Comparison of ENCODE assay signal across 10 mouse cellular contexts in genomic region chr5:31326850-31327249, GRCm38 (mm10). TPM values are rescaled to one million over a fixed set of nuclear protein-coding genes. Genes with fewer than 3 reads are reported as not detected.
DNase-seq lines count a peak whose midpoint lies in the region; ATAC-seq and TF ChIP-seq lines count a peak whose summit lies in the region.
"Had no signal": no experiment of that assay in that cellular context is flagged by ENCODE, and none has a peak within 500 bp of the region (broad histone marks: within the 10 kb centered on the region; RNA-seq: fewer than 3 reads in every experiment).

No protein-coding gene starts in this region.

- 13% methylated on average over 5 of the region's 5 CpGs for WGBS in kidney, embryonic 15.5 days

- DNase-seq in kidney, adult 9 months: peak; percentile 17
- DNase-seq: adrenal gland, adult 8-10 months had no signal

- no peaks in the 10 kb centered on the region for H3K9me3 ChIP-seq in kidney, embryonic 15.5 days (replicated peaks)
- H3K9me3 ChIP-seq in ES-Bruce4 (replicated peaks; ENCODE audit: control insufficient read depth, insufficient read depth, low read length, poor library complexity, severe bottlenecking): no peaks in the 10 kb centered on the region
- H3K9me3 ChIP-seq: liver, embryonic 15.5 days had no signal

- H3K9ac ChIP-seq in kidney, embryonic 15.5 days: no peak overlapping the region
- no peak overlapping the region for H3K9ac ChIP-seq in ES-Bruce4 (ENCODE audit: low read depth, poor library complexity, severe bottlenecking)
- H3K9ac ChIP-seq: liver, embryonic 15.5 days had no signal

- no peaks in the 10 kb centered on the region for H3K4me1 ChIP-seq in kidney, embryonic 15.5 days
- H3K4me1 ChIP-seq in ES-Bruce4 (ENCODE audit: control insufficient read depth, insufficient read depth, low read length): no peaks in the 10 kb centered on the region
- no peaks in the 10 kb centered on the region for H3K4me1 ChIP-seq in cortical plate, adult 2 months (ENCODE audit: control insufficient read depth, insufficient read depth, low read length)
- H3K4me1 ChIP-seq: liver, embryonic 15.5 days had no signal

- H3K27ac ChIP-seq in kidney, embryonic 15.5 days: no peak overlapping the region
- H3K27ac ChIP-seq in ES-Bruce4 (ENCODE audit: insufficient read depth, low read length): no peak overlapping the region
- no peak overlapping the region for H3K27ac ChIP-seq in cortical plate, adult 2 months (ENCODE audit: insufficient read depth, low read length)
- H3K27ac ChIP-seq: liver, embryonic 15.5 days had no signal

- H3K4me3 ChIP-seq in kidney, embryonic 15.5 days (replicated peaks): no peak overlapping the region
- H3K4me3 ChIP-seq in ES-Bruce4 (ENCODE audit: low read depth, low read length): no peak overlapping the region
- H3K4me3 ChIP-seq in cortical plate, adult 2 months (ENCODE audit: insufficient read depth, low read length): no peak overlapping the region
- H3K4me3 ChIP-seq: liver, embryonic 15.5 days had no signal

- peak; percentile 53 for TF ChIP-seq CTCF in ES-Bruce4 (IDR thresholded peaks at IDR 0.05; ENCODE audit: low read depth, low read length)
- peak; percentile 17; the same call in 1 of the 2 replicates for TF ChIP-seq CTCF in cortical plate, adult 2 months (IDR thresholded peaks at IDR 0.05; ENCODE audit: extremely low read depth, insufficient read depth, low read length)

- no peak overlapping the region for H3K4me2 ChIP-seq in kidney, embryonic 15.5 days
- H3K4me2 ChIP-seq: liver, embryonic 15.5 days had no signal

- H3K36me3 ChIP-seq in kidney, embryonic 15.5 days: no peaks in the 10 kb centered on the region
- no peaks in the 10 kb centered on the region for H3K36me3 ChIP-seq in ES-Bruce4 (ENCODE audit: control insufficient read depth, insufficient read depth, low read length, poor library complexity, severe bottlenecking)
- H3K36me3 ChIP-seq: liver, embryonic 15.5 days had no signal

- TF ChIP-seq EP300 in ES-Bruce4 (IDR thresholded peaks at IDR 0.05; ENCODE audit: insufficient read depth, low read depth, low read length): no peak

- TF ChIP-seq POLR2A in ES-Bruce4 (IDR thresholded peaks at IDR 0.05; ENCODE audit: insufficient read depth, low read length): no peak
- TF ChIP-seq POLR2A in cortical plate, adult 2 months (IDR thresholded peaks at IDR 0.05; ENCODE audit: extremely low read depth, insufficient read depth, low read length): no peak

- no peak for ATAC-seq in kidney, embryonic 15.5 days (replicated peaks; ENCODE audit: low FRiP score)
- ATAC-seq in neutrophil, adult 5-6 weeks (ENCODE audit: extremely low read depth, insufficient number of reproducible peaks, low FRiP score, poor library complexity, severe bottlenecking): peak; percentile 16; the same call in 1 of the 2 replicates
- ATAC-seq in monocyte, adult 5-6 weeks (replicated peaks; ENCODE audit: insufficient number of reproducible peaks, low FRiP score, low TSS enrichment, poor library complexity, severe bottlenecking): no peak
- ATAC-seq in erythroblast, adult 5-6 weeks (replicated peaks; ENCODE audit: low FRiP score, poor library complexity, severe bottlenecking): no peak

- H3K27me3 ChIP-seq in kidney, embryonic 15.5 days: no peaks in the 10 kb centered on the region
- H3K27me3 ChIP-seq in ES-Bruce4 (ENCODE audit: control insufficient read depth, insufficient read depth, low read length, poor library complexity, severe bottlenecking): no peaks in the 10 kb centered on the region
- H3K27me3 ChIP-seq: liver, embryonic 15.5 days had no signal

RNA-seq across cellular contexts. Expression of gene Gckr, which starts 29.6 kb away (rescaled TPM):
- 0.21 and 0.70 TPM in 2 replicates for polyA plus RNA-seq in kidney, embryonic 15.5 days (2015; fragmentation: Nextera tagmentation; extraction: Ambion mirVana)
- 0.48 and 1.1 TPM in 2 replicates for polyA plus RNA-seq in ES-Bruce4 (2011; ENCODE audit: insufficient read depth, insufficient read length, low read depth, missing spikeins)
- polyA plus RNA-seq in cortical plate, adult 2 months (2012; rRNA removed): 0.53 and 0.98 TPM in 2 replicates
- total RNA-seq in neutrophil, adult 5-6 weeks (2017): not detected in 2 replicates
- not detected in 3 replicates for total RNA-seq in monocyte, adult 5-6 weeks (2017)
- total RNA-seq in erythroblast, adult 5-6 weeks (2015; ENCODE audit: low replicate concordance): not detected in 2 replicates
- not detected in 2 replicates for total RNA-seq in erythroblast, adult 5-6 weeks (2017; ENCODE audit: low replicate concordance)
- total RNA-seq: heart, postnatal 36 days had no signal

RNA-seq across cellular contexts. Expression of gene Fndc4, which starts 31.0 kb away (rescaled TPM):
- polyA plus RNA-seq in kidney, embryonic 15.5 days (2015; fragmentation: Nextera tagmentation; extraction: Ambion mirVana): 42.3 and 46.2 TPM in 2 replicates
- 19.9 and 23.4 TPM in 2 replicates for polyA plus RNA-seq in ES-Bruce4 (2011; ENCODE audit: insufficient read depth, insufficient read length, low read depth, missing spikeins)
- 172 and 184 TPM in 2 replicates for polyA plus RNA-seq in cortical plate, adult 2 months (2012; rRNA removed)
- total RNA-seq in neutrophil, adult 5-6 weeks (2017): not detected in 2 replicates
- 2.0 to 10.6 TPM (median 2.2 TPM) in 3 replicates for total RNA-seq in monocyte, adult 5-6 weeks (2017)
- total RNA-seq in erythroblast, adult 5-6 weeks (2015; ENCODE audit: low replicate concordance): not detected in 2 replicates
- 0.34 TPM in 1 of 2 replicates, not detected in the other for total RNA-seq in erythroblast, adult 5-6 weeks (2017; ENCODE audit: low replicate concordance)

RNA-seq across cellular contexts. Expression of gene Ift172, which starts 35.9 kb away (rescaled TPM):
- polyA plus RNA-seq in kidney, embryonic 15.5 days (2015; fragmentation: Nextera tagmentation; extraction: Ambion mirVana): 36.3 and 36.9 TPM in 2 replicates
- 21.3 and 27.2 TPM in 2 replicates for polyA plus RNA-seq in ES-Bruce4 (2011; ENCODE audit: insufficient read depth, insufficient read length, low read depth, missing spikeins)
- 75.1 and 80.4 TPM in 2 replicates for polyA plus RNA-seq in cortical plate, adult 2 months (2012; rRNA removed)
- 30.0 and 51.6 TPM in 2 replicates for total RNA-seq in neutrophil, adult 5-6 weeks (2017)
- 18.6 to 39.4 TPM (median 21.2 TPM) in 3 replicates for total RNA-seq in monocyte, adult 5-6 weeks (2017)
- 0.58 and 3.1 TPM in 2 replicates for total RNA-seq in erythroblast, adult 5-6 weeks (2015; ENCODE audit: low replicate concordance)
- 5.6 and 7.9 TPM in 2 replicates for total RNA-seq in erythroblast, adult 5-6 weeks (2017; ENCODE audit: low replicate concordance)
